Mouse (Mus musculus) lung, embryonic 15.5 days (tissue): Measurements from ENCODE around the gene Uxt. TPM values are rescaled to one million over a fixed set of nuclear protein-coding genes. Genes with fewer than 3 reads are reported as not detected.

Experiments
- ATAC-seq: fragments of 200-750 bp; cut with Nextera tagmentation; 2 replicates; pipeline ENCODE4 v1.8.0; 2017; ENCODE audit warnings: moderate number of reproducible peaks, borderline replicate concordance; ENCODE audit not compliant: low FRiP score, low TSS enrichment; ENCODE audit errors: extremely low read depth
- H3K27ac ChIP-seq: fragments of 300-500 bp; sonication (generic); 2 replicates; pipeline ENCODE4 v1.5.1; 2015; ENCODE audit warnings: moderate library complexity, mild to moderate bottlenecking, inconsistent platforms
- H3K27me3 ChIP-seq: fragments of 300-500 bp; sonication (generic); 2 replicates; pipeline ENCODE4 v1.6.1; 2015; ENCODE audit warnings: inconsistent platforms
- H3K36me3 ChIP-seq: fragments of 300-500 bp; sonication (generic); 2 replicates; pipeline ENCODE4 v1.6.1; 2015; ENCODE audit warnings: inconsistent platforms
- H3K4me1 ChIP-seq: fragments of 300-500 bp; sonication (generic); 2 replicates; pipeline ENCODE4 v1.6.1; 2015; ENCODE audit warnings: inconsistent platforms
- H3K4me2 ChIP-seq: fragments of 300-500 bp; sonication (generic); 2 replicates; pipeline ENCODE4 v1.6.1; 2015; ENCODE audit warnings: inconsistent platforms, mild to moderate bottlenecking, moderate library complexity
- H3K4me3 ChIP-seq: fragments of 300-500 bp; sonication (generic); 2 replicates; pipeline ENCODE4 v1.5.1; 2015; ENCODE audit warnings: mild to moderate bottlenecking, inconsistent platforms
- H3K9ac ChIP-seq: fragments of 300-500 bp; sonication (generic); 2 replicates; pipeline ENCODE4 v1.6.1; 2015; ENCODE audit warnings: inconsistent platforms
- H3K9me3 ChIP-seq: fragments of 300-500 bp; sonication (generic); 2 replicates; pipeline ENCODE4 v1.6.1; 2016; ENCODE audit warnings: inconsistent platforms
- WGBS: fragments of 180-500 bp; shearing (Covaris S2); methylation state at CpG from one replicate; pipeline ENCODE4 v1.1.7; 2015; 5-methylcytosine and 5-hydroxymethylcytosine counted together
- polyA plus RNA-seq: library from polyadenylated mRNA; unstranded; fragments of >200 nt; fragmentation: Nextera tagmentation; extraction: Ambion mirVana; gene quantifications from 2 replicates; pipeline ENCODE4 v1.2.1, GENCODE M21; 2015

Uxt gene
- 49.7 and 49.9 TPM in 2 replicates for polyA plus RNA-seq

DNA sequence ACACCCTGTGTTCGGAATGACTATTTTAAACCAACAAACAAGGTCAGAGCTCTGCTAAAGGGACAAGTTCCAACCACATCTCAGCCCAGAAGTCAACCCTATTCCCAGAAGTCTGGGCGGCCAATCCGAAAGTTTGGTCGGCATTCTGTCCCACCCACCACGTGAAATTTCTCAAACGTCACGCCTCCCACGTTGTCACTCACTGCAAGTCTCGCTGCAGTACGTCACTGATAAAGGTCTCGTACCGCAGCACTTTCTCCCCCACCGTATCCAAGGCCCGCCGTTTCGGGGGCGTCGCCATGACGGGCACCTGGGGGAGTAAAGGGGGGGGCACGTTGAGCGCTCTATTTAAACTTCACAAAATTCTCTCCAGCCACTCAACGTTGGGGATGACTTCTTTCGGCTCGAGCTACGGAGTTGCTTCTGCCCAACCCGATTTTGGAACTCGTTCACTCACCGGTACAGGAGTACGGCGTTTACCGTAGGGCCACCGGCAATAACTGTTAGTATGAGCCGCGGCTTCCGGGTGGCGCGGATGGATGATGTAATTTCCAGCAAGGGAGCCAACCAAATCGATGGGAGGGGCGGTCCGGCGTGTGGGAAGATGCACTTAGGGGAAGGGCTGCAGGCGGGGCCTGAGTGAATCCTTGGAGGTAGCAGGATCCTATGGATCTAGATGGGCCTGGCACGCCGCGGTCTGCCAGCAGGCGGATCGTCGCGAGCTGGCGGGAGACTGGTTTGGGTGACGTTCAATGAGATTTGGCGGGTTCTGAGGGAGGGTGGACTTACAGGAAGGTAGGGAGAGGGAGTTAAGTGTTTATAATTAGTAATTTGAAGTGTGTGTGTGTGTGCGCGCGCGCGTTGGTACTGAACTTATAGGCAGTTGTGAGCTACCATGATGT lies at the start of gene Uxt:
Uxt (minus strand) TSS at position 541 of the 902 bp plus-strand sequence.
- no peaks in the 10 kb centered on the region for H3K36me3 ChIP-seq

DNA sequence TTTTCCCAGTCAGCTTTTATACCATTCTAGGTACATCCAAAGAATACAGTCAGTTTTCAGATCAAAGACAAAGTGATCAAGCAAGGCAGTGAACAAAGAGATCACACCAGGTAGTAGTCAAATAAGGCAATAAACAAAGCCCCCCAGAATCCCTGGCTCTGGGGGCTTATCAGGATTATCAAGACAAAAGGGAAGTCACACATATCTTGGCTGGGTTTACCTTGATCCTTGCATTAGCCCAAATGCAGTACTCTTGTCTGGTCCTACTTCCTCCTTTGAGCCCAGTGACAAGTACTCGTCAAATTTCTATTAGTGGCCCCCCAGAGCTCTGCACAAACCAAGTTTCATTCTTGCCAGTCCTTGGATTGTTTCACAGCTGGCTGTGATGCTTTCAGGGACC lies 19.1 kb upstream of the Uxt start:
- ATAC-seq = no peak
- no peak overlapping the region for H3K9ac ChIP-seq
- H3K4me1 ChIP-seq = no peaks in the 10 kb centered on the region
- H3K9me3 ChIP-seq = no peaks in the 10 kb centered on the region
- WGBS = 70% methylated on average over 1 of the region's 1 CpGs
- no peak overlapping the region for H3K4me2 ChIP-seq
- H3K36me3 ChIP-seq = no peaks in the 10 kb centered on the region
- no peaks in the 10 kb centered on the region for H3K27me3 ChIP-seq
- no peak overlapping the region for H3K4me3 ChIP-seq
- no peak overlapping the region for H3K27ac ChIP-seq

More for the DNA sequence above, at the start of gene Uxt:
- Histone ChIP-seq H3K4me3 (peak within 1 kb of the TSS; percentile 55), H3K27me3 (no peaks in the 10 kb centered on the region), H3K4me1 (no peaks in the 10 kb centered on the region), H3K9me3 (no peaks in the 10 kb centered on the region), H3K4me2 (peak within 1 kb of the TSS; percentile 45), H3K27ac (peak within 1 kb of the TSS; percentile 75), H3K9ac (peak within 1 kb of the TSS; percentile 27)
- ATAC-seq = peak; percentile 98
- WGBS = 14% methylated on average over 57 of the region's 57 CpGs

DNA sequence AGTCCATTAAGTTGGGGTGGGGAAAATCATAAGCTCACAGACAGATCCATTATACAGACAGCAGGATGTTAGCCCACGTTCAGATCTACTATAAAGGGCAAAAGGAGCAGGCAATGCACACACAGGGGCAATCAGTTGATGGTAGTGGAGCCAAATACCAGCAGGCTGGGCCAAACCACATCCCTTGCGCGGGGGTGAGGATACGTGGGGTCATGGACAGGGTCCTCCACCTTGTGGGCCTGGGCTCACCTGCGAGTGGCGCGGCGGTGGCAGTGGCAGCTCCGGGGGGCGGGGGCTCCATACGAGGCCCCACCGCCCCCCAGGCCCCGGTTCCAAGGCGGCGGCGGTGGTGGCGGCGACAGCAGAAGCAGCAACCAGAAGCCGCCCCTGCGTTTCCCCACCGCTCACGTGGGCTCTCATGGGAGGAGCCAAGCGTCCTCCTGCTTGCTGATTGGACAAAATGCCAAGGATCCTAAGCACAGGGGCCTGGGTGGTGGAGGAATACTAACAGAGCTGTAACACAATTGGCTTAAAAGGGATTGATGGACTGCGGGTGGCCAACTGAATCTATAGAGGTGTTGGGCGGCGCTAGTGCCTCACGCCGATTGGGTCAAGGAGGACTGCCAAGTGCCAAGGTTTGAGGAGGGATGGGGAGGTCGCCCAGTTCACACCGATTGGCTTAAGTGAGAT lies 11.5 kb downstream of the Uxt start, which contains the start of gene Elk1:
Elk1 (minus strand) TSS at position 418 of the 690 bp plus-strand sequence.
- WGBS = 10% methylated on average over 24 of the region's 30 CpGs
- Histone ChIP-seq H3K9me3 (no peaks in the 10 kb centered on the region), H3K36me3 (no peaks in the 10 kb centered on the region), H3K27me3 (no peaks in the 10 kb centered on the region), H3K4me1 (no peaks in the 10 kb centered on the region), H3K27ac (peak within 1 kb of the TSS; percentile 53; the same call in 1 of the 2 replicates), H3K4me3 (peak within 1 kb of the TSS; percentile 73), H3K9ac (peak within 1 kb of the TSS; percentile 70), H3K4me2 (peak within 1 kb of the TSS; percentile 52)
- ATAC-seq = peak; percentile 97

DNA sequence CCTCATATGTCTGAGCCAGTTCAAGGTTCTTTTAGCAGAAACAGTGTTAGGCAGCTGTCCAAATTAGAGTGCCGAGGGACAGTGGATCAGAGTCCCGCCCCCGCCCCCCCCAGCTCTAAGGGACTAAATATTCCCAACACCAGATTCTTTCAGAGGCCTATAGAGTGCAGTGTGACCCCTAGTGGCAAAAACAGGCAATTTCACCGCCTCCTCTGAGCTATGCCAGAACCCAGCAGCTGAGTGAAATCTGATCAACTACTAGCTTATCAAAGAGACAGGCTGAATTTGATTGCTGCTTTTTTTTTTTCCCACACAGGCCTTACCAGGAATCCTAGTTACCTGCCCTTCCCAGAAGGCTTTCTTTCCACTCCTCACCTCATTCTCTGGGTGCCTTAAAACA lies 15.8 kb downstream of the Uxt start:
- H3K4me2 ChIP-seq = no peak overlapping the region
- H3K9ac ChIP-seq = no peak overlapping the region
- H3K27ac ChIP-seq = no peak overlapping the region
- ATAC-seq = no peak
- WGBS = 6% methylated on average over 4 of the region's 4 CpGs
- H3K4me1 ChIP-seq = no peaks in the 10 kb centered on the region
- no peaks in the 10 kb centered on the region for H3K27me3 ChIP-seq
- H3K36me3 ChIP-seq = no peaks in the 10 kb centered on the region
- H3K4me3 ChIP-seq = no peak overlapping the region
- H3K9me3 ChIP-seq = no peaks in the 10 kb centered on the region

GRCm38 (mm10) chrX:20931963-20932362 lies 29.9 kb downstream of the Uxt start:
- no peaks in the 10 kb centered on the region for H3K4me1 ChIP-seq
- no peak overlapping the region for H3K4me2 ChIP-seq
- no peak for ATAC-seq
- no peaks in the 10 kb centered on the region; the same call in 1 of the 2 replicates for H3K36me3 ChIP-seq
- H3K4me3 ChIP-seq = no peak overlapping the region
- no peak overlapping the region for H3K27ac ChIP-seq
- no peak overlapping the region for H3K9ac ChIP-seq
- H3K9me3 ChIP-seq = no peaks in the 10 kb centered on the region
- no peaks in the 10 kb centered on the region for H3K27me3 ChIP-seq
- 75% methylated on average over 1 of the region's 1 CpGs for WGBS

- H3K9ac ChIP-seq = no peak within 1 kb of the TSS
- no peak within 1 kb of the TSS for H3K4me2 ChIP-seq
- H3K4me1 ChIP-seq = no peaks in the 10 kb centered on the region
- H3K36me3 ChIP-seq = no peaks in the 10 kb centered on the region; the same call in 1 of the 2 replicates
- no peak for ATAC-seq
- no peaks in the 10 kb centered on the region for H3K27me3 ChIP-seq
- H3K27ac ChIP-seq = no peak within 1 kb of the TSS
- H3K4me3 ChIP-seq = no peak within 1 kb of the TSS
- H3K9me3 ChIP-seq = no peaks in the 10 kb centered on the region
- 55% methylated on average over 1 of the region's 1 CpGs for WGBS
These were observed 30.5 kb downstream of the Uxt start, which contains the start of gene Cfp for GRCm38 (mm10) chrX:20931364-20931763. Gene Cfp (minus strand): TSS chrX:20931555.

- H3K9me3 ChIP-seq = no peaks in the 10 kb centered on the region
- no peak for ATAC-seq
- H3K9ac ChIP-seq = no peak overlapping the region
- H3K27ac ChIP-seq = no peak overlapping the region
- H3K4me1 ChIP-seq = no peaks in the 10 kb centered on the region
- 86% methylated on average over 1 of the region's 1 CpGs for WGBS
- H3K4me2 ChIP-seq = no peak overlapping the region
- no peaks in the 10 kb centered on the region for H3K36me3 ChIP-seq
- no peaks in the 10 kb centered on the region for H3K27me3 ChIP-seq
- H3K4me3 ChIP-seq = no peak overlapping the region
These were observed 32.0 kb downstream of the Uxt start for GRCm38 (mm10) chrX:20929859-20930258.

DNA sequence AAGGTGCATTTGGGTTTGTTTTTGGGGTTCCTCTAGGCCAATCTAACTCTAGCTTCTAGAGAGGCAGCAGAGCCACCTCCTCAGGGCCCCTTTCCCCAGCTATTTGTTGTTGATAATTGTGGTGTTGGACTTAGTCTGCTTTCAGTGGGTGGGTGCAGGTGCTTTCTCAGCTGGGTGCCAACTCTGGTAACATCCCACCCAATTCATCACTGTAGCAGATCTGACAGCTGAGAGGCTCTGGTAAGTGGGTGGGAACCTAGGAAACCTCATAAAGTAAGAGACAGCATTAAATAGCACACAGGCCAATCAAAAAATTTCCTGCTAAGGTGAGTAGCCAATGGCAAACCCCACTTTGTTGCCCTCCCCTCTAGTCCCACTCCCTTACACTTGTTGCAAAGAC lies 36.8 kb downstream of the Uxt start:
- H3K4me2 ChIP-seq = no peak overlapping the region
- H3K27ac ChIP-seq = no peak overlapping the region
- no peak overlapping the region for H3K9ac ChIP-seq
- H3K9me3 ChIP-seq = no peaks in the 10 kb centered on the region
- H3K36me3 ChIP-seq = no peaks in the 10 kb centered on the region
- H3K27me3 ChIP-seq = no peaks in the 10 kb centered on the region
- H3K4me1 ChIP-seq = no peaks in the 10 kb centered on the region; the same call in 1 of the 2 replicates
- no peak for ATAC-seq
- H3K4me3 ChIP-seq = no peak overlapping the region

GRCm38 (mm10) chrX:20923506-20923905 lies 38.3 kb downstream of the Uxt start:
- no peak overlapping the region for H3K27ac ChIP-seq
- no peaks in the 10 kb centered on the region; the same call in 1 of the 2 replicates for H3K4me1 ChIP-seq
- no peak overlapping the region for H3K4me3 ChIP-seq
- no peak overlapping the region for H3K9ac ChIP-seq
- no peak overlapping the region for H3K4me2 ChIP-seq
- no peaks in the 10 kb centered on the region for H3K36me3 ChIP-seq
- ATAC-seq = no peak
- no peaks in the 10 kb centered on the region for H3K9me3 ChIP-seq
- 63% methylated on average over 1 of the region's 1 CpGs for WGBS
- H3K27me3 ChIP-seq = no peaks in the 10 kb centered on the region; the same call in 1 of the 2 replicates

- Histone ChIP-seq H3K27me3 (no peaks in the 10 kb centered on the region; the same call in 1 of the 2 replicates), H3K4me1 (no peaks in the 10 kb centered on the region; the same call in 1 of the 2 replicates), H3K9me3 (no peaks in the 10 kb centered on the region), H3K9ac (no peak overlapping the region), H3K27ac (no peak overlapping the region), H3K4me2 (peak overlapping the region; percentile 79), H3K36me3 (no peaks in the 10 kb centered on the region), H3K4me3 (peak overlapping the region; percentile 37)
- 32% methylated on average over 5 of the region's 5 CpGs for WGBS
- ATAC-seq = no peak
These were observed 40.5 kb downstream of the Uxt start for GRCm38 (mm10) chrX:20921366-20921765.

- peak; percentile 95 for ATAC-seq
- no peak within 1 kb of the TSS for H3K9ac ChIP-seq
- no peaks in the 10 kb centered on the region; the same call in 1 of the 2 replicates for H3K4me1 ChIP-seq
- H3K4me2 ChIP-seq = peak within 1 kb of the TSS; percentile 79
- H3K36me3 ChIP-seq = no peaks in the 10 kb centered on the region
- H3K27me3 ChIP-seq = no peaks in the 10 kb centered on the region; the same call in 1 of the 2 replicates
- H3K27ac ChIP-seq = no peak within 1 kb of the TSS
- H3K9me3 ChIP-seq = no peaks in the 10 kb centered on the region
- WGBS = 13% methylated on average over 42 of the region's 44 CpGs
- H3K4me3 ChIP-seq = peak within 1 kb of the TSS; percentile 37
These were observed 40.9 kb downstream of the Uxt start, which contains the start of gene Syn1 for GRCm38 (mm10) chrX:20920844-20921364. Gene Syn1 (minus strand): TSS chrX:20921004.
